Mouse (Mus musculus) liver, postnatal 0 days (tissue): ENCODE results near the gene Dhrs7c. TPM values are rescaled to one million over a fixed set of nuclear protein-coding genes. Genes with fewer than 3 reads are reported as not detected.

Experiments
- ATAC-seq: fragments of 200-750 bp; cut with Nextera tagmentation; 2 replicates; pipeline ENCODE4 v1.8.0; 2017; ENCODE audit warnings: mild to moderate bottlenecking, moderate library complexity
- DNase-seq: peaks from one replicate; pipeline ENCODE4 v3.0.0-alpha.2; 2016
- H3K27ac ChIP-seq: fragments of 300-500 bp; sonication (generic); 2 replicates; pipeline ENCODE4 v1.5.1; 2014; ENCODE audit warnings: antibody characterized with exemption, moderate library complexity, mild to moderate bottlenecking, low read depth
- H3K27me3 ChIP-seq: fragments of 300-500 bp; sonication (generic); 2 replicates; pipeline ENCODE4 v1.6.1; 2014; ENCODE audit warnings: low read length, control low read depth, mixed read lengths; ENCODE audit not compliant: insufficient read depth
- H3K36me3 ChIP-seq: fragments of 300-500 bp; sonication (generic); replicated peaks from 2 replicates; pipeline ENCODE4 v1.6.1; 2014; ENCODE audit warnings: mild to moderate bottlenecking, control low read depth, low read length, moderate library complexity, mixed read lengths; ENCODE audit not compliant: insufficient read depth
- H3K4me1 ChIP-seq: fragments of 300-500 bp; sonication (generic); 2 replicates; pipeline ENCODE4 v1.6.1; 2014; ENCODE audit warnings: antibody characterized with exemption, mild to moderate bottlenecking, control low read depth; ENCODE audit not compliant: insufficient read depth
- H3K4me2 ChIP-seq: fragments of 300-500 bp; sonication (generic); 2 replicates; pipeline ENCODE4 v1.6.1; 2014; ENCODE audit warnings: low read depth, mild to moderate bottlenecking, low read length, moderate library complexity, mixed read lengths
- H3K4me3 ChIP-seq: fragments of 300-500 bp; sonication (generic); 2 replicates; pipeline ENCODE4 v1.5.1; 2014; ENCODE audit warnings: low read depth, low read length
- H3K9ac ChIP-seq: fragments of 300-500 bp; sonication (generic); replicated peaks from 2 replicates; pipeline ENCODE4 v1.6.1; 2014; ENCODE audit warnings: mild to moderate bottlenecking, moderate library complexity
- H3K9me3 ChIP-seq: fragments of 300-500 bp; sonication (generic); 2 replicates; pipeline ENCODE4 v1.6.1; 2016; ENCODE audit warnings: mild to moderate bottlenecking, control low read depth, low read length, mixed read lengths
- CTCF ChIP-seq: sonication (generic); IDR thresholded peaks from 2 replicates; pipeline ENCODE4 v1.5.1; 2016; ENCODE audit warnings: antibody characterized with exemption, low read depth
- EP300 ChIP-seq: IDR thresholded peaks from 2 replicates; pipeline ENCODE4 v1.6.1; 2016; ENCODE audit warnings: antibody characterized with exemption, low read depth, mild to moderate bottlenecking
- WGBS: fragments of 180-500 bp; shearing (Covaris S2); extraction: QIAGEN DNeasy Blood & Tissue Kit; methylation state at CpG from one replicate; pipeline ENCODE4 v1.1.7; 2014; ENCODE audit not compliant: insufficient replicate concordance; 5-methylcytosine and 5-hydroxymethylcytosine counted together
- polyA plus RNA-seq: library from polyadenylated mRNA; unstranded; fragments of >200 nt; fragmentation: Nextera tagmentation; extraction: Ambion mirVana; gene quantifications from 2 replicates; pipeline ENCODE4 v1.2.1, GENCODE M21; 2015

Dhrs7c gene
- polyA plus RNA-seq, 1 experiment from 2014 or later: not detected

DNA sequence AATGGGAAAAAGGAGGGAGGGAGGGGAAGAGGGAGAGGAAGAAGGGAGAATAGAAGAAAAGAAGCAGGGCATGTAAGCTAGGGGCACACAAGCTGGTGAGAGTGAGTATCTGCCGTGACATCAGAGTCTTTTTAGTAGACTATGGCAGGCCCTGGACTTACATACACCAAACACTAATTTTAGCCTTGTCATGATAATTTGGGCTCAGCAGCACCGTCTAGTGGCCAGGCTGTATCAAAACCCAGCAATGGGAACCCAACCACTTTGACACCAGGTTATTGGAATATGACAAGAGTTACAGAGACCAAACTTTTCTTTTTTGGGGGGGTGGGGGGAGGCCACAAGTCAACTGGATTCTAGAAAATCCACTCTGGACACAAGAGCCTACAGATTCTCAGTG, 57.0 kb downstream of the Dhrs7c start:
- ATAC-seq: no peak
- Histone ChIP-seq H3K36me3 (no peaks in the 10 kb centered on the region), H3K9ac (no peak overlapping the region), H3K4me1 (no peaks in the 10 kb centered on the region), H3K27me3 (no peaks in the 10 kb centered on the region), H3K4me3 (no peak overlapping the region), H3K27ac (no peak overlapping the region), H3K9me3 (no peaks in the 10 kb centered on the region), H3K4me2 (no peak overlapping the region)
- TF ChIP-seq CTCF (peak; percentile 62), EP300 (no peak)
- WGBS: 25% methylated on average over 2 of the region's 2 CpGs
- DNase-seq: peak; percentile 21

DNA sequence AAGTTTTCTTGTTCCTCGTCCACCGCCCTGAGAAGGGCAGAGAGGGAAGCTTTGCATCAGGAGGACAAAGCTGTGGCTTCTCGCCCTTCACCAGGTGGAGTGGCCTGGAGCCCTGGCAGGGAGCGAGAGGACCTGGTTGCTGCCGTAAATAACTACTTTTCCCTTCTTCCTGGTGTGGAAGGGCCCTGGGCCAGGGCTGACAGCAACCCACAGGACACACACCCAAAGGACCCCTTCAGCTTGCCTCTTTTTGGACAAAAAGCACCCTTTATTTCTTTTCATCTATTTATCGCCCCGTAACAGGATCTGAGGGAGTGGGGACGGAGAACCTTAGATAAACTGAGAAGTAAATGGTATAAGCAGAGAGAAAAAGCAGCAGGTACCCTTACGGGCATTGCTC, 60.5 kb downstream of the Dhrs7c start:
- H3K36me3 ChIP-seq: no peaks in the 10 kb centered on the region
- H3K27me3 ChIP-seq: no peaks in the 10 kb centered on the region
- 74% methylated on average over 9 of the region's 9 CpGs for WGBS
- no peak overlapping the region for H3K9ac ChIP-seq
- no peak overlapping the region for H3K27ac ChIP-seq
- TF ChIP-seq EP300: no peak
- TF ChIP-seq CTCF: no peak
- no peak for ATAC-seq
- no peaks in the 10 kb centered on the region for H3K4me1 ChIP-seq
- DNase-seq: no peak
- no peak overlapping the region for H3K4me3 ChIP-seq
- no peaks in the 10 kb centered on the region for H3K9me3 ChIP-seq
- H3K4me2 ChIP-seq: no peak overlapping the region

DNA sequence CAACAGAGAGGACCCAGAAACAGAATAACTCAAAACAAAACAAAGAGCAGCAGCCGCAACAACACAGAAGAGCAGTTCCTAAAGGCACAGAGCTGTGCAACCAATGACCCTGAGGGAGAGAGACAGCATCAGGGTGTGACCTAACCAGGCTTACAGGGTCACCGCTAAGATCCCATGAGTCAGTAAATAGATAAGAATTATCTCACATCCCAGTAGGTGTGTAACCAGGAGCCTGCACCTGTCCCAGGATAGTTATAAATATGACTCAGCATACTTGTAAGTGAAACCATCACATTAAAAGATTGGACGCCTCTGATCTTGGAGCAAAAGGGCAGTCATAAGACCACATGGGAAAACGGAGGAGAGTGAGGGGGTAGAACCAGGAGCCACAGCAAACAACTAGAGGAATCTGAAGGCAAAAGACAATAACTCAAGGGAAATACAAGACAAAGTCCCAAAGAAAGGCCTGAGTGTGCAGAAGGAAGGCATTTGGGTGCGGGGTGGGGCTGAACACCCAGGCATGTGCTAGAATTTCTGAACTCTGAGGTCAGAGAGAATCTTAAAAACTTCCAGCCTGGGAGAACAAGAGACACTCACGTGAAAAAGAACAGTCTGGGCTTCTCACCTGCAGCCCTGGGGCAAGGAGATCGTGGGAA, 62.9 kb downstream of the Dhrs7c start:
- ATAC-seq (no peak), DNase-seq (no peak)
- WGBS: 45% methylated on average over 7 of the region's 7 CpGs
- H3K27me3 ChIP-seq: no peaks in the 10 kb centered on the region
- H3K27ac ChIP-seq: no peak overlapping the region
- H3K4me1 ChIP-seq: no peaks in the 10 kb centered on the region
- no peak overlapping the region for H3K4me3 ChIP-seq
- H3K36me3 ChIP-seq: no peaks in the 10 kb centered on the region
- no peak overlapping the region for H3K9ac ChIP-seq
- H3K4me2 ChIP-seq: no peak overlapping the region
- TF ChIP-seq CTCF (no peak), EP300 (no peak)
- H3K9me3 ChIP-seq: no peaks in the 10 kb centered on the region

DNA sequence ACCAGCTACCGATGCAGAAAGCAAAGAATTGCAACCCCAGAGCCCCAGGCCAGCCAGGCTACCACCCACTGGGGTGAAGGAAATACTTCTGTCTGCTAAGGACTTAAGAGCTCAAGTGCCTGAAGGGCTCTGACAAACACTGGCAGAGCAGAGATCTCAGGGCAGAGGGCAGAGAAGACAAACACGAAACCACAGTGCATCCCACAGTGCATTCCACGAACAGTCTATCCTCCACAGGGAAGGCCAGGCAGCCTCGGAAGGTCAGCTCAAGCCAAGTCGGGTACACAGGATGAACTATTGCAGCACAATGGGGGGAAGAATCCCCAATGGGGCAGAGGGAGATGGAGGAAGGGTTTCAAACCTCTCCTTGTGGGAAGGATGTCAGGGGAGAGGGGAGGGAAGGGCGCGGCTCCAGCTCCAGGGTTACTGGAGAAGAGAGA, 63.4 kb downstream of the Dhrs7c start:
- WGBS: 4% methylated on average over 7 of the region's 7 CpGs
- H3K36me3 ChIP-seq: no peaks in the 10 kb centered on the region
- H3K27me3 ChIP-seq: no peaks in the 10 kb centered on the region
- no peak overlapping the region for H3K4me2 ChIP-seq
- no peak overlapping the region for H3K4me3 ChIP-seq
- no peak for DNase-seq
- no peak for TF ChIP-seq CTCF
- TF ChIP-seq EP300: no peak
- no peak overlapping the region for H3K27ac ChIP-seq
- no peak for ATAC-seq
- H3K9ac ChIP-seq: no peak overlapping the region
- no peaks in the 10 kb centered on the region for H3K4me1 ChIP-seq
- no peaks in the 10 kb centered on the region for H3K9me3 ChIP-seq

DNA sequence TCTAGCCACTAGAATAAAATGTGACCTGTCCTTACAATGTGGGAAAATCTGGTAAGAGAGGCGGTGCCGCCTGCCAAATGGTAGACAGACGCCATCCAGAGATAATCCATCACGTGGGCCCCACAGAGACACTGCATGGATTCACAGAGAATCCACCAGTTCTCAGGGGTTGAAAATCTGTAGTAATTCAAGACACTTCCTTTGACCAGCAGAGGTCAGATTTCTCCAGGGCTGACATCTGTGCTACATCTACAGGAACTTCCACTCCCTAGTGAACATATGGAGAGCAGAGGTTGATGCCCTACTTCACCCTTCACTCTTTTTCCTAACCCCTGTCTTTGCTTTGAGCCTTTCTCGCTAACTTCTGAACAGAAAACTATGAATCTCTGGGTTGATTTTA, 67.1 kb downstream of the Dhrs7c start:
- H3K27ac ChIP-seq: no peak overlapping the region
- no peak overlapping the region for H3K9ac ChIP-seq
- H3K36me3 ChIP-seq: no peaks in the 10 kb centered on the region
- 77% methylated on average over 5 of the region's 5 CpGs for WGBS
- no peak for ATAC-seq
- no peak overlapping the region for H3K4me2 ChIP-seq
- TF ChIP-seq CTCF: peak; percentile 23; the same call in 1 of the 2 replicates
- TF ChIP-seq EP300: no peak
- no peak for DNase-seq
- H3K9me3 ChIP-seq: no peaks in the 10 kb centered on the region
- no peak overlapping the region for H3K4me3 ChIP-seq
- H3K4me1 ChIP-seq: no peaks in the 10 kb centered on the region
- H3K27me3 ChIP-seq: no peaks in the 10 kb centered on the region

Other genes starting within 250 kb of the Dhrs7c start
- gene Rcvrn, start 102.9 kb upstream of the Dhrs7c start, polyA plus RNA-seq: not detected in 2 replicates
- 0.02 TPM in 1 of 2 replicates, not detected in the other for gene Glp2r, start 27.0 kb upstream of the Dhrs7c start, polyA plus RNA-seq
- gene Gsg1l2, start 23.6 kb upstream of the Dhrs7c start, polyA plus RNA-seq: not detected in 2 replicates
- not detected in 2 replicates for gene Usp43, start 124.0 kb downstream of the Dhrs7c start, polyA plus RNA-seq
- not detected in 2 replicates for gene Cfap52, start 167.5 kb downstream of the Dhrs7c start, polyA plus RNA-seq
- 27.4 and 29.0 TPM in 2 replicates for gene Stx8, start 168.0 kb downstream of the Dhrs7c start, polyA plus RNA-seq